Mouse (Mus musculus): ENCODE data around the gene Plce1.

Gene Plce1

DNA sequence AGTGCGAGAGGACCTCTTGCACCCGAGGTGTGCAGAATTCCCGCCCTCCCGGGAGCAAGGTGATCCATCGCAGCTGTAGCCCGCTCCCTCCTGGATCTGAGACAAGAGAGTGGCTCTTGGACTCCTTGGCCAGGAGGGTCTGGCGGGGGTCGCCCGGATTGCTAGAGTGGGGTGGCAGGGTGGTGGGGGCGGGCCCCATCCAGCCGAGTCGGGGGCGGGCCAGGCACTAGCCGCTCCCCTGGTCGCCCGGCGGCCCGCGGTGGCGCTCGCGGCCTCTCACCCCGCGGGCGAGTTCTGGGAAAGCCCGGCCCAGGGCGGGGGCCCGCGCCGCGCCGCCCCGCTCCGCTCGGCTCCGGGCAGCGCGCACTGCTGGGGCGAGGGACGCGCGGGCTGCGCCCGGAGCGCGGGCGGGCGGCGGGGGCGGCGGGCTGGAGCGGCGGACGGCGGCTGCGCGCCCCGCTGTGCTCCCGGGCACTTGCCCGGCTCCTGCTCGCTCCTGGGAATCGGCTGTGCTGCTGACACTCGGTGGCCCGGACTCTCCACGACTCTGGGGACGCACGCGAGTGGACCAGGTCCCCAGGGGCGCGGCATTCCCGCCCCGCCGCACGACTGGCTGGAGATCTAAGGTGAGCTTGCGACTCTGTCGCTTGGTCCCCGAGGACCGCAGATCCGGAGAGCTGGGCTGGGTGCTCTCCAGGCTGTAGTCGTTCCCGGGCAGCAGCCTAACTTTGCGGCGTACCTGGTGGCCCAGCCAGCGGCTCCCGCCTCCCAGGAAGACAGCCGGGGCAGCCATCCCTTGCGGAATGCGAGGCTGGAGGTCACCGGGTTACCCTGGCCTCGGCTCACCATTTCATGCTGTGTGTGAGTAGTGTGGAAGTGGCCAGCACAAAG, at the start of gene Plce1:
Gene Plce1, plus strand, starts transcription at position 379 of the 891 bp plus-strand sequence.
- DNase-seq (ENCODE audit: low read depth) = no peak

DNA sequence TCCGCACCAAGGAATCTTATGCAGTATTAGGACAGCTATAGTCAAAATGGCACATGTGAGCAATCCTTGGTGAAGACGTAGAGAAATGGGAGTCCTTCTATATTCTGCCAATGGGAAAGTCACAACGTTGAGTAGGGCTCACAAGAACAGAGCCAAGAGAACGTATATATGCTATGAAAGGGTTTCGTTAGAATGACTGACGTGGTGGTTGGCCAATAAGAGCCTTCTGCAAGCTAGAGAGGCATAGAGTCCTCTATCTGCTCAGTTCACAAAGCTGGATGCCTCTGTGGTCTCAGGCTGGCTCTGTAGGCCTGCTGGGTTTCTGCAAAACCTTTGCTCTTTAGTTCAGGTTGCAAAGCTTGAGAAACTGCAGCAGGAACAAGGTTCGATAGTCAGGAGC, 49.6 kb upstream of the Plce1 start:
- no peak for DNase-seq (ENCODE audit: low read depth)

GRCm38 (mm10) chr19:38432021-38432420, 48.9 kb upstream of the Plce1 start:
- DNase-seq (ENCODE audit: low read depth) = no peak

- DNase-seq (ENCODE audit: low read depth) = no peak
Observed at GRCm38 (mm10) chr19:38433381-38433780, 47.5 kb upstream of the Plce1 start.

DNA sequence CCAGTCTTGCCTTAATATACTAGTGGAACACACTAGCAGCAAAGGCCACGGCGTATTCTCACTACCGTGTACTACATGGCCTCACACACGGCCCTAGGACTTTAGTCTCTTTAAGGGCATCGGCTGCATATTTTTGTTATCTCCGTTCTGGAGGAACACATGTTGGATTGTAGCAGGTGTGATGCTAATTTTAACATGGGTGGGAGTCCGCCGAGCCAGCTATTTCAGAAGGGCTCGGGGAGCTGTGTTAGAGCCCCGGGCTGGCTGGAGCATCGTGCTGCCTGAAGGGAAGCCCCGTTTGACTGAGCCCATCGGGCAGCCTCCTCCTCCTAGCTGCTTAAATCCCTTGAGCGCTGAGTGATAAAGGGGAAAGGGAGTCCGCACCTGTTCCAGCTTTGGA, 45.7 kb upstream of the Plce1 start:
- no peak for DNase-seq (ENCODE audit: low read depth)

DNA sequence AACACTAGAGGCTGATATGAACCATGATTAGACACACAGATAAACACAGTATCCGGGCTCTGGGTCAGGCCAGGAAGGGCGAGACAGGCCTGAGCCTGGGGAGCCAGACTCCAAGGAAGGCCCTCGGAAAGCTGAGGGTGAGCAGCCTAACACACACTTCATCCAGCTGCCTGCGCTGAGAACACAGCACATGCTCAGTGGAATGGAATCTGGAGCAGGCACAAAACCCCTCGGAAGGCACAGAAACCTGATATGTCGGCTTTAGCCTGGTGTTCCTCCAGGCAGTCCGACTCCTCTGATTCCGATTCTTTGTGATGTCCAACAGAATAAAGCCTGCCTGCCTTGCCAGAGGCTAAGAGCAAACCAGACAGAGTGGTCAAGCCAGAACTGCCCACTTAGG, 39.0 kb upstream of the Plce1 start:
- DNase-seq (ENCODE audit: low read depth) = no peak

- no peak for DNase-seq (ENCODE audit: low read depth)
Observed at GRCm38 (mm10) chr19:38445758-38446157, 35.2 kb upstream of the Plce1 start.

- no peak for DNase-seq (ENCODE audit: low read depth)
Observed at GRCm38 (mm10) chr19:38455228-38455627, 25.7 kb upstream of the Plce1 start.

GRCm38 (mm10) chr19:38458996-38459395, 21.9 kb upstream of the Plce1 start:
- no peak for DNase-seq (ENCODE audit: low read depth)

DNA sequence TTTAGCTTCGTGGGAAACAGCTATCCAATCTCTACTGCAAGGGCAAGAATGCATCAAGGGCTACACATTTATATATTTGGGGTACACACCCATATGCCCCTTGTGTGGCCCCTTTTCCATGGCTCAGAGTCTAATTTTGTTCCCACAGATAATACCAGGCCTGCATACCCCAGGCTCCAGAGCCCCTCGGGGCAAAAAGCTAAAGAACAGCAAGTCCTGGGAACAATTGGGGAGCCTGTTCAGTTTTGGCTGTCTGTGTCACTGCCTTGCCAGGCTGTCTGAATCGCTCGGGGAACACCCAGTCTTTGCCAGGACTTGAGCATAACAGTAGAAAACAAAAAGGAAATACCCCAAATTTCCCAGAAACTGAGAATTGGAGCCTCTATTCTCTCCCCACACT, 20.2 kb upstream of the Plce1 start:
- no peak for DNase-seq (ENCODE audit: low read depth)

DNA sequence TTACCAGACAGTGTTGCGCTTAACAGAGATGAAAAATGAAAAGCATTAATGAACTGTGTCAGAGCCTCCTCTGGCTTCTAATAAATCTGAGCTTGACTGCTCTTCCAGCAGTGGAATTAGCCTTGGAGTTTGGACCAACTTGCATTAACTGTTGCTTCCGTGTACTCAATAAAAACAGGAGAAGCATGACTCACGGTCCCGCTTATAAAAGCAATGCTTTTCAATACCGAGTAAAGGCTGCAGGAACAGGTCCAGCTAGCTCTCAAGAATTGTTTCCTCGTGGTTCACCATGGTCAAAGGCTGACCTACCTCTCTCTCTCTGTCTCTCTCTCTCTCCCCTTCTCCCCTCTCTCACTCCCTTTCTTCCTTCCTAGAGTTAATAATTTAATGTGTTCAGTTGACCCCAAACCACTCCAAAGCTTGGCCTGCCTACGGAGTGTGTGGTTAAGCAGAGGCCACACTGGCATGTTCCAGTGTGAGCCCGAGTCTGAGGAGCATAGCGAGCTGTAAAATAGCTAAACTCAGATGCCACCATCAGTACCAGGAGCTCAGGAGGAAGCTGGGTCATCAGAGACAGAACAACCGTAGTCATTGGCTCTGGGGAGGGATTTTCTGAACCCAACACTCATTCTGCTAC, 10.5 kb upstream of the Plce1 start:
- DNase-seq (ENCODE audit: low read depth) = no peak

GRCm38 (mm10) chr19:38475394-38475793, 5.5 kb upstream of the Plce1 start:
- no peak for DNase-seq (ENCODE audit: low read depth)

DNA sequence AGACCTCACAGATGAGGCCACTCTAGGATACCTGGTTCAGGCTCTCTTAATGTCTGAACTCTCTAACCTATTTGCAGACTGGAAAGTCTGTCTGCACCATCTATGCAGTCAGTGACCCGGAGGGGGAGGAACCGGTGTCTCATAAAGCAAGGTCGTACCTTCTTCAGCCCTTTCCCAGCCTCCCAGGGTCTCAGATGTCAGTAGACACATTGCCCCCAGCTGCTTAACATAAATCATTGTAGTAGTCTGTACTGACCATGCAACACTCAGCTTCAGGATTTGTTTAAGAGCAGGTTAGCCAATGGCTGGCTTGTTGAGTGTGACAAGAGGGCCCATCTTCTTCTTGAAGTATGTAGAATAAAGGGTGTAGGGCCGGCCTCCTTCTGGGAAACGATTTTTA, 2.6 kb upstream of the Plce1 start:
- no peak for DNase-seq (ENCODE audit: low read depth)

- DNase-seq (ENCODE audit: low read depth) = no peak
Observed at GRCm38 (mm10) chr19:38478948-38479347, 2.0 kb upstream of the Plce1 start.

DNA sequence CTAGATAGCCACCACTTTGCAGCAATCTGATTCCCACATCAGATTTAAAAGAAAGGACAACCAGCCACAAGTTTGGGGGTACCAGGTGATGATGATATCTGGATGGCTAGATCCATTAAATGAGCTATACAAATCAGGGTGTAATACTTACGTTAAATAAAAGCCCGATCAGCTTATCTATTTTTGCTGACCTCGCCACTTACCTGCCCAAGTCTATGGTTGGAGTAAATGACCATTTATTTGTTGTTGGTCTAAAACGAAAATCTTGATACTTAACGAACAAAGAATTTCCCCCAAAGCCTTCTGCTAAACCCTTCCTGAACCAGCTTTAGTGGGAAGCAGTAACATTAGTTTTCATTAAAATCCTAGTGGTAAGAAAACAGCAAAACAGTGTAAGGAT, 1.4 kb upstream of the Plce1 start:
- no peak for DNase-seq (ENCODE audit: low read depth)

- DNase-seq (ENCODE audit: low read depth) = no peak
Observed at GRCm38 (mm10) chr19:38480156-38480720, 671 bp upstream of the Plce1 start.

DNA sequence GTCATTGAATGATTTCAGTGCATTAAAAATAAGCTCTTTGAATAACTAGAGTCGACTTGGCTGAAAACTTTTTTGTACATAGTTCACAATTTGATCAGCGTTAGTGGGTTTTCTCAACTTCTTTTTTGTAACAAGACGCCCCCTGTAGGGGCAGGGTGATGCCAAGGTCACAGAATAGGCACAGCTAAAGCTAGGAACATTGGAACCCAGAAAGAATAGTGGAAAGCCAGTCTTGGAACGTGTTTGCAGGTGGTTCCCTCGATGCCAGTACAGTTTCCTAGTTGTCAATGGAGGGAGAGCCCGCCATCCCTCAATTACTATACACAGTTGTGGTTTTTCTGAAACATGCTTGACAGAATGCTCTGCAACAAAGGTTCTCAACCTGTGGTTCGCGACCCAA, 997 bp downstream of the Plce1 start:
- DNase-seq (ENCODE audit: low read depth) = no peak

DNA sequence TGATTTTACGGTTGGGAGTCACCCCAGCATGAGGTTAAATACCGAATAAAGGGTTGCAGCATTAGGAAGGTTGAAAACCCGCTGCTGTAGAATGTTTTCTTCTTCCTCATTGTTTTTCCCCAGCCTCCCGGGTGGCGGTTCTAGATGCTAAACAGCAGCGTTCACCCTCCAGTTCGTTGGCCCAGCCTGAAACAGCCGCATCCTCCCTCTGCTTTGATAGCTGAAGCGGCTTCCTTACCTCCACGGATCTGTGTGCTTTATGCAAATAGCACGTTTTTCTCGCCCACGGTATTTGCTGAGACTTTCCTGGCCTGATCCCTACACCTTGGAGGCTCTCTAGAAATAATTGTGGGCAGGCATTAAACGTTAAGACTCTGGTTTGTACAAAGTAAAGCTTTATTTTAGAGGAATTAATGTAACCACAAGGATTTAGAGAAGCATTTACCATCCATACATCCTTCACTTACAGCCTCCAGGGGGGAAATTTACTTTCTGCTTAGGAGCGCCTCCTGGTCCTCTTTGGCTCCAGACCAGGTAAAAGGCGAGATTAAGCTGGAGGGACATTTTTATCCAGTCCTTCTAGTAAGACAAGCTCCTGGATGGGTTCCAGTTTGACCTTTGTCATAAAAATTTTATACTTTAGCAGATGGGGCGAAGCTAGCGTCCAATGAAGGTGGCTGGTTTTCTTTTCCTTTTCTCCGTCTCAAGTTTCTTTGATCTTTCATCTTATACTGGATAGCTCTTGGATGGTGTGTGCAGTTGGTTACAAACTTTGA, 1.7 kb downstream of the Plce1 start:
- no peak for DNase-seq (ENCODE audit: low read depth)

GRCm38 (mm10) chr19:38485779-38486555, 5.1 kb downstream of the Plce1 start:
- DNase-seq (ENCODE audit: low read depth) = no peak

DNA sequence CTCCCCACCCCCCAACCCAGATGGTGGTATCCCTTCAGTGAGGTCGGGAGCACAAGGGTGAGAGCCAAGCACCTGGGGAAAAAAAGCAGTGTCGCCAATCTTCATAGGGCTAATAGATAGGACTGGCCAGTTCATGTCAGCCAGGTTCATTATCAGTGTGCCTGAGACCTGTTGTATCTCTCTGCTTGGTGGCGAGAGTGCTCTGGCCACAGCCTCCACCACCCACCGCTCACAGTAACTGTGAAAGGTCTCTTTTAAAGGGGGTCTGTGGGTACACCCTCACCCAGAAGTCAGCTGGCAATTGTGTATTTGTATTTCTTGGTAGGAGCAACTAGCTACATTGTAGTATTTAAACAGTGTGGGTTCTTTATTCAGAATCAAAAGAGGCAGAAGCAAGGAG, 6.6 kb downstream of the Plce1 start:
- no peak for DNase-seq (ENCODE audit: low read depth)

GRCm38 (mm10) chr19:38488103-38488912, 7.4 kb downstream of the Plce1 start:
- no peak for DNase-seq (ENCODE audit: low read depth)

Measured in c-Kit-positive CD71-positive TER-119-negative erythroid progenitor cells, embryonic 14.5 days (primary cell).